In genomic region chr15:84388698-84389131, GRCm38 (mm10) we compare ENCODE assay signal across 25 mouse cellular contexts. TPM values are rescaled to one million over a fixed set of nuclear protein-coding genes. Genes with fewer than 3 reads are reported as not detected.
DNase-seq lines count a peak whose midpoint lies in the region; ATAC-seq and TF ChIP-seq lines count a peak whose summit lies in the region.
"Had no signal": no experiment of that assay in that cellular context is flagged by ENCODE, and none has a peak within 500 bp of the region (broad histone marks: within the 10 kb centered on the region; RNA-seq: fewer than 3 reads in every experiment).

No protein-coding gene starts in this region.

- no peaks in the 10 kb centered on the region for H3K27me3 ChIP-seq in C2C12 (ENCODE audit: control insufficient read depth, insufficient read depth, insufficient read length)
- H3K27me3 ChIP-seq in intestine, embryonic 16.5 days (replicated peaks; ENCODE audit: control insufficient read depth, insufficient read depth, low read length), result no peaks in the 10 kb centered on the region
- H3K27me3 ChIP-seq in kidney, embryonic 14.5 days (ENCODE audit: control insufficient read depth, insufficient read depth, low read length), result no peaks in the 10 kb centered on the region
- H3K27me3 ChIP-seq: embryonic facial prominence, embryonic 15.5 days; heart, embryonic 12.5 days; midbrain, embryonic 12.5 days had no signal

- no peak for TF ChIP-seq CTCF in C2C12 (IDR thresholded peaks at IDR 0.05; ENCODE audit: control insufficient read depth, insufficient read depth, insufficient read length)

- H3K79me2 ChIP-seq in C2C12 (ENCODE audit: control insufficient read depth, insufficient read depth), result no peaks in the 10 kb centered on the region

- peak; percentile 62 to 69 for DNase-seq in thymus, postnatal 10 days (ENCODE audit: low spot score in 2 of 2)
- no peak for DNase-seq in kidney, adult 8-10 months
- DNase-seq in heart, postnatal 25 days (ENCODE audit: low spot score), result no peak
- DNase-seq: cerebellum, adult 11 months; cerebellum, postnatal 25 days; gastrocnemius, postnatal 14 days; heart, adult 18-20 months; heart, postnatal 10 days; kidney, adult 9 months; liver, postnatal 0 days; lung, postnatal 10 days had no signal

- H3K27ac ChIP-seq in intestine, embryonic 16.5 days (ENCODE audit: low read length), result no peak overlapping the region
- H3K27ac ChIP-seq in kidney, embryonic 14.5 days (ENCODE audit: low read depth, low read length), result no peak overlapping the region
- H3K27ac ChIP-seq: embryonic facial prominence, embryonic 15.5 days; hindbrain, embryonic 13.5 days; limb, embryonic 12.5 days; midbrain, embryonic 12.5 days had no signal

- peak; percentile 49 for ATAC-seq in CD4-positive, CD25-positive, alpha-beta regulatory T cell, adult 4 months
- ATAC-seq in megakaryocyte progenitor cell, adult 5-6 weeks (replicated peaks; ENCODE audit: poor library complexity), result peak; percentile 71
- no peak for ATAC-seq in intestine, embryonic 16.5 days
- no peak for ATAC-seq in kidney, embryonic 14.5 days (ENCODE audit: low FRiP score, low TSS enrichment)
- ATAC-seq: forebrain, embryonic 14.5 days; inflammation-experienced regulatory T-cells, adult 6 months; liver, postnatal 0 days had no signal

- H3K79me3 ChIP-seq in C2C12 (ENCODE audit: low read depth), result no peaks in the 10 kb centered on the region

- H3K9ac ChIP-seq in intestine, embryonic 16.5 days (ENCODE audit: low read depth, low read length), result no peak overlapping the region
- H3K9ac ChIP-seq in kidney, embryonic 14.5 days (ENCODE audit: low read depth, low read length), result no peak overlapping the region
- H3K9ac ChIP-seq: embryonic facial prominence, embryonic 15.5 days; heart, embryonic 12.5 days; hindbrain, embryonic 13.5 days; limb, embryonic 12.5 days; liver, postnatal 0 days; midbrain, embryonic 12.5 days had no signal

- H3K4me3 ChIP-seq in C2C12 (ENCODE audit: insufficient read depth, poor library complexity, severe bottlenecking), result no peak overlapping the region
- H3K4me3 ChIP-seq in intestine, embryonic 16.5 days (ENCODE audit: low read length), result no peak overlapping the region
- H3K4me3 ChIP-seq in kidney, embryonic 14.5 days (ENCODE audit: low read length), result no peak overlapping the region
- H3K4me3 ChIP-seq: embryonic facial prominence, embryonic 15.5 days; heart, embryonic 12.5 days; hindbrain, embryonic 13.5 days; limb, embryonic 12.5 days; midbrain, embryonic 12.5 days had no signal

- 88% methylated on average over 8 of the region's 8 CpGs for WGBS in intestine, embryonic 16.5 days
- 78% methylated on average over 8 of the region's 8 CpGs for WGBS in kidney, embryonic 14.5 days

- peaks cover 12% of the 10 kb centered on the region; the same call in 1 of the 2 replicates for H3K9me3 ChIP-seq in intestine, embryonic 16.5 days (ENCODE audit: control insufficient read depth, low read length)
- H3K9me3 ChIP-seq in kidney, embryonic 14.5 days (ENCODE audit: control insufficient read depth, low read length), result peaks cover 6% of the 10 kb centered on the region

- no peak overlapping the region for H3K4me2 ChIP-seq in intestine, embryonic 16.5 days (ENCODE audit: low read depth, low read length)
- H3K4me2 ChIP-seq in kidney, embryonic 14.5 days (replicated peaks; ENCODE audit: low read depth, low read length), result no peak overlapping the region
- H3K4me2 ChIP-seq: embryonic facial prominence, embryonic 15.5 days; heart, embryonic 12.5 days; hindbrain, embryonic 13.5 days; limb, embryonic 12.5 days; liver, embryonic 11.5 days; midbrain, embryonic 12.5 days had no signal

- H3K4me1 ChIP-seq in intestine, embryonic 16.5 days (ENCODE audit: control insufficient read depth, insufficient read depth, low read length), result no peaks in the 10 kb centered on the region
- H3K4me1 ChIP-seq in kidney, embryonic 14.5 days (ENCODE audit: control insufficient read depth, insufficient read depth, low read length), result peaks cover 8% of the 10 kb centered on the region
- H3K4me1 ChIP-seq: heart, embryonic 12.5 days had no signal

- no peak overlapping the region for H3ac ChIP-seq in C2C12 (ENCODE audit: control insufficient read depth, insufficient read length, low read depth)

- H3K36me3 ChIP-seq in C2C12 (ENCODE audit: control insufficient read depth, insufficient read depth), result no peaks in the 10 kb centered on the region
- no peaks in the 10 kb centered on the region for H3K36me3 ChIP-seq in intestine, embryonic 16.5 days (ENCODE audit: control insufficient read depth, insufficient read depth, low read length)
- no peaks in the 10 kb centered on the region for H3K36me3 ChIP-seq in kidney, embryonic 14.5 days (ENCODE audit: control insufficient read depth, insufficient read depth, low read length)
- H3K36me3 ChIP-seq: embryonic facial prominence, embryonic 15.5 days; heart, embryonic 12.5 days; limb, embryonic 12.5 days had no signal

- intact Hi-C loops in heart, postnatal 25 days (cut with DNase I), result no loop called here

TF ChIP-seq in C2C12, 6 proteins besides CTCF, POLR2A, EP300 and RAD21:
- peak; percentile 97 for TF ChIP-seq MYOD1 (IDR thresholded peaks at IDR 0.05; ENCODE audit: control insufficient read depth, insufficient read length, low read depth)
- no peak for TF ChIP-seq CEBPB (IDR thresholded peaks at IDR 0.05; ENCODE audit: low read depth)

RNA-seq across cellular contexts. Expression of gene Shisal1, which starts 58.2 kb away (rescaled TPM):
- not detected for polyA plus RNA-seq in C2C12 (2012; fragmentation: generic; extraction: Trizol)
- not detected for polyA plus RNA-seq in CD4-positive, CD25-positive, alpha-beta regulatory T cell, adult 4 months (2017; shearing (Covaris generic))
- total RNA-seq in megakaryocyte progenitor cell, adult 5-6 weeks (2015), result not detected in 2 replicates
- not detected in 2 replicates for total RNA-seq in megakaryocyte progenitor cell, adult 5-6 weeks (2017)
- polyA plus RNA-seq in intestine, embryonic 16.5 days (2015; fragmentation: Nextera tagmentation; extraction: Ambion mirVana), result 0.77 and 0.93 TPM in 2 replicates
- 1.5 and 2.1 TPM in 2 replicates for polyA plus RNA-seq in kidney, embryonic 14.5 days (2014; fragmentation: Nextera tagmentation; extraction: Ambion mirVana)
- total RNA-seq in heart, postnatal 25 days (2021), result 1 to 10 TPM in 1 of 2 experiments, under 1 TPM in 1; 0.75 to 2.4 TPM
- total RNA-seq: megakaryocyte, adult 5-6 weeks had no signal
- polyA plus RNA-seq: inflammation-experienced regulatory T-cells, adult 6 months had no signal

Comparison
In these comparisons a context has a peak if more than half of its experiments do, and no peak if none do; other contexts are left out.
1. ATAC-seq: peak in CD4-positive, CD25-positive, alpha-beta regulatory T cell, adult 4 months (single experiment) and megakaryocyte progenitor cell, adult 5-6 weeks (single experiment); none in intestine, embryonic 16.5 days (single experiment) and kidney, embryonic 14.5 days (single experiment).
2. DNase-seq: peak in thymus, postnatal 10 days (2 of 2); none in kidney, adult 8-10 months (0 of 2) and heart, postnatal 25 days (single experiment).